Mouse (Mus musculus) G1E (cell line): ENCODE results near the gene C1qb. TPM values are rescaled to one million over a fixed set of nuclear protein-coding genes. Genes with fewer than 3 reads are reported as not detected.

Experiments used
- ATAC-seq: 2 replicates; pipeline ENCODE4 v1.8.0; 2016; ENCODE audit warnings: mild to moderate bottlenecking; ENCODE audit not compliant: insufficient number of reproducible peaks, poor library complexity, low FRiP score, severe bottlenecking; ENCODE audit errors: extremely low read depth
- DNase-seq: peaks from one replicate; pipeline ENCODE4 v3.0.0; 2012; ENCODE audit warnings: low spot score
- H3K27me3 ChIP-seq: 2 replicates; pipeline ENCODE4 v1.6.1; 2012; ENCODE audit warnings: mild to moderate bottlenecking, low read length, inconsistent platforms; ENCODE audit not compliant: insufficient read depth
- H3K36me3 ChIP-seq: replicated peaks from 2 replicates; pipeline ENCODE3; 2012; ENCODE audit warnings: mild to moderate bottlenecking, inconsistent platforms
- H3K4me1 ChIP-seq: 2 replicates; pipeline ENCODE4 v1.6.1; 2012; ENCODE audit warnings: low read depth, low read length, inconsistent platforms, mixed read lengths; ENCODE audit not compliant: insufficient read depth
- H3K4me3 ChIP-seq: 2 replicates; pipeline ENCODE4 v1.5.1; 2012; ENCODE audit warnings: low read depth, mild to moderate bottlenecking, inconsistent platforms, low read length, moderate library complexity, mixed read lengths
- H3K9me3 ChIP-seq: replicated peaks from 2 replicates; pipeline ENCODE4 v1.6.1; 2012; ENCODE audit warnings: inconsistent platforms
- CTCF ChIP-seq: IDR thresholded peaks from 2 replicates; pipeline ENCODE4 v1.5.1; 2012; ENCODE audit warnings: low read depth, low read length, inconsistent platforms, mixed read lengths
- GATA1 ChIP-seq: IDR thresholded peaks from 2 replicates; pipeline ENCODE4 v1.6.1; 2012; ENCODE audit warnings: borderline replicate concordance, low read length, inconsistent platforms, mixed read lengths
- GATA2 ChIP-seq: IDR thresholded peaks from 2 replicates; pipeline ENCODE4 v1.6.1; 2012; ENCODE audit warnings: low read depth, low read length, inconsistent platforms, borderline replicate concordance
- POLR2AphosphoS5 ChIP-seq: IDR thresholded peaks from 2 replicates; pipeline ENCODE4 v1.6.1; 2012; ENCODE audit warnings: low read depth, low read length, inconsistent platforms; ENCODE audit not compliant: insufficient replicate concordance
- TAL1 ChIP-seq: conservative IDR thresholded peaks from 2 replicates; pipeline ENCODE4 v1.6.1; 2012; ENCODE audit warnings: low read depth, low read length, inconsistent platforms, mixed read lengths
- polyA plus RNA-seq: library from polyadenylated mRNA; stranded (reverse); fragments of >175 nt; gene quantifications from 2 replicates; pipeline ENCODE4 v1.2.3, GENCODE M21; 2012
- total RNA-seq, 2 experiments: library from RNA; stranded (forward) in 1 of 2; stranded (reverse) in 1 of 2; fragments of 200-1000 nt in 1 of 2; fragments of >200 nt in 1 of 2; fragmentation: Nextera tagmentation in 1 of 2; gene quantifications; 2 replicates each; pipeline ENCODE4 v1.2.3; 2014 to 2017

Gene C1qb
- total and polyA plus RNA-seq, 3 experiments = 0.09 to 0.16 TPM; not detected in 1

GRCm38 (mm10) chr4:136842802-136843201, 43.2 kb downstream of the C1qb start:
- Histone ChIP-seq H3K27me3 (peaks cover 5% of the 10 kb centered on the region), H3K9me3 (no peaks in the 10 kb centered on the region), H3K36me3 (no peaks in the 10 kb centered on the region), H3K4me1 (no peaks in the 10 kb centered on the region), H3K4me3 (no peak overlapping the region)
- DNase-seq = no peak
- no peak for TF ChIP-seq CTCF
- ATAC-seq = no peak

GRCm38 (mm10) chr4:136842033-136842432, 44.0 kb downstream of the C1qb start:
- ATAC-seq = no peak

GRCm38 (mm10) chr4:136841056-136841455, 44.9 kb downstream of the C1qb start:
- ATAC-seq (no peak), DNase-seq (peak; percentile 64)
- H3K4me1 ChIP-seq = no peaks in the 10 kb centered on the region
- H3K27me3 ChIP-seq = peaks cover 15% of the 10 kb centered on the region
- TF ChIP-seq CTCF (peak; percentile 67), POLR2AphosphoS5 (no peak), GATA2 (no peak)
- no peaks in the 10 kb centered on the region for H3K36me3 ChIP-seq
- H3K4me3 ChIP-seq = no peak overlapping the region
- no peaks in the 10 kb centered on the region for H3K9me3 ChIP-seq

More at GRCm38 (mm10) chr4:136842033-136842432, 44.0 kb downstream of the C1qb start:
- no peak for DNase-seq
- H3K9me3 ChIP-seq = no peaks in the 10 kb centered on the region
- H3K4me3 ChIP-seq = no peak overlapping the region
- peaks cover 5% of the 10 kb centered on the region for H3K27me3 ChIP-seq
- H3K4me1 ChIP-seq = no peaks in the 10 kb centered on the region
- TF ChIP-seq CTCF (no peak), GATA2 (no peak), GATA1 (no peak), POLR2AphosphoS5 (no peak), TAL1 (no peak)
- no peaks in the 10 kb centered on the region for H3K36me3 ChIP-seq

DNA sequence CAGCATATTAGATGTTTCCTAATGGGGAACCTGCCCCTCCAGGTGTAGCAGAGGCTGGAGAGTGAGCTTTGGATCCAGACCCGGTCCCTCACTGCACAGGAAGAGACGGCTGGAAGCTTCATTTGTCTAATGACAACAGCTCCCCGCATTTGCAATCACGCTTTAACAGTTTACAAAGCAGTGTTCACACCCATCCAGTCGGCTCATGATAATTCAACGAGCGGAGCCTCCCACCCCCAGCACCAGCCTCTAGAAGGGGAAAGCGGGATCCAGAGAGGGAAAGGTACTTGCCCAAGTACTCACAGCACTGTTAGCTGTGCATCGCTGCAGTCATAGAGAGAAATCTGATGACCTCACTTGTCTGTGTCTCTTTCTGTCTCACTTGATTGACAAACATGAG, 47.5 kb downstream of the C1qb start:
- no peaks in the 10 kb centered on the region for H3K4me1 ChIP-seq
- no peak overlapping the region for H3K4me3 ChIP-seq
- H3K36me3 ChIP-seq = no peaks in the 10 kb centered on the region
- ATAC-seq (no peak), DNase-seq (no peak)
- TF ChIP-seq CTCF = no peak
- TF ChIP-seq POLR2AphosphoS5 = no peak
- no peak for TF ChIP-seq GATA2
- TF ChIP-seq GATA1 = no peak
- TF ChIP-seq TAL1 = no peak
- peaks cover 3% of the 10 kb centered on the region; the same call in 1 of the 2 replicates for H3K9me3 ChIP-seq
- H3K27me3 ChIP-seq = peaks cover 22% of the 10 kb centered on the region

GRCm38 (mm10) chr4:136838026-136838425, 48.0 kb downstream of the C1qb start:
- Histone ChIP-seq H3K27me3 (peaks cover 22% of the 10 kb centered on the region), H3K4me1 (no peaks in the 10 kb centered on the region), H3K4me3 (no peak overlapping the region), H3K9me3 (peaks cover 3% of the 10 kb centered on the region; the same call in 1 of the 2 replicates), H3K36me3 (no peaks in the 10 kb centered on the region)
- DNase-seq = no peak
- ATAC-seq = no peak
- TF ChIP-seq GATA2 = no peak
- TF ChIP-seq GATA1 = no peak
- no peak for TF ChIP-seq CTCF
- no peak for TF ChIP-seq TAL1
- TF ChIP-seq POLR2AphosphoS5 = no peak

GRCm38 (mm10) chr4:136836387-136836931, 49.5 kb downstream of the C1qb start:
- DNase-seq = no peak
- Histone ChIP-seq H3K36me3 (no peaks in the 10 kb centered on the region), H3K4me3 (no peak overlapping the region), H3K4me1 (no peaks in the 10 kb centered on the region), H3K9me3 (peaks cover 3% of the 10 kb centered on the region; the same call in 1 of the 2 replicates), H3K27me3 (peaks cover 22% of the 10 kb centered on the region)
- no peak for ATAC-seq
- TF ChIP-seq POLR2AphosphoS5 (no peak), GATA1 (no peak), TAL1 (no peak), GATA2 (no peak), CTCF (no peak)
